Mouse (Mus musculus) embryonic fibroblast, embryonic 13.5 days (primary cell): Measurements from ENCODE around the gene Gpatch8.

Source experiments
- CTCF ChIP-seq: IDR thresholded peaks from 2 replicates; pipeline ENCODE4 v1.5.1; 2011; ENCODE audit warnings: mild to moderate bottlenecking, control low read depth, low read length, moderate library complexity, borderline replicate concordance; ENCODE audit not compliant: insufficient read depth
- POLR2A ChIP-seq: IDR thresholded peaks from 2 replicates; pipeline ENCODE4 v1.6.1; 2011; ENCODE audit warnings: low read depth, mild to moderate bottlenecking, control low read depth, low read length, moderate library complexity

- TF ChIP-seq POLR2A, result no peak
- no peak for TF ChIP-seq CTCF
Observed at GRCm38 (mm10) chr11:102449043-102450008, 106.9 kb downstream of the Gpatch8 start.
